In the genomic region with DNA sequence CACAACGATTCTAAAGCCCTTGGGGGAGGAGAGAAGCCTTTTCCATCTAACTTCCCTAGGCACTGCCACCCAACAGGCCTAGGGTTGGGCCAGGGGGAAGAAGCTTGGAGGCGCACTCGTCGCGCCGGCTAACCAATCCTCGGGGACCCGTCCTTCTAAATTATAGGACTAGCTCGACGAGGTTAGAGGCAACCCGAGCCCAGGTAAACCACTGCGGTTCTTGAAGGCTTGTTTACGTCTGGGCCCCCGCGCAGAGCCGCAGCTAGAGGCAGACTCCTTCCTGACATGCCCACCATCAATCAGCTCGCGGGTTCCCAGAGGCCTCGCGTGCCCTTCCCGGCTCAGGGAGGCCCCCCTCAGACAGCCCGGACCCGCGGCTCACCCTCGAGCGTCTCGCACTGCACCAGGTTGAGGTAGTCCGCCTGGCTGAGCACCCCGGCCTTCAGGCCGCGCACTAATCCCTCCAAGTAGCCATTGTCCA, we compare ENCODE assay signal across 9 mouse cellular contexts. TPM values are rescaled to one million over a fixed set of nuclear protein-coding genes. Genes with fewer than 3 reads are reported as not detected.
DNase-seq lines count a peak whose midpoint lies in the region; ATAC-seq and TF ChIP-seq lines count a peak whose summit lies in the region.
"Had no signal": no experiment of that assay in that cellular context is flagged by ENCODE, and none has a peak within 500 bp of the region (broad histone marks: within the 10 kb centered on the region; RNA-seq: fewer than 3 reads in every experiment).

No protein-coding gene starts in this region.

- peak overlapping the region; percentile 91 for H3K27ac ChIP-seq in heart, adult 2 months
- peak overlapping the region; percentile 85 for H3K27ac ChIP-seq in hindbrain, embryonic 12.5 days
- H3K27ac ChIP-seq in lung, postnatal 0 days (ENCODE audit: low read length) = peak overlapping the region; percentile 95
- H3K27ac ChIP-seq in stomach, postnatal 0 days (replicated peaks) = peak overlapping the region; percentile 91

- no peak for TF ChIP-seq EP300 in heart, adult 2 months (IDR thresholded peaks at IDR 0.05; ENCODE audit: insufficient read depth, low read depth, low read length)
- TF ChIP-seq EP300 in lung, postnatal 0 days (IDR thresholded peaks at IDR 0.05) = no peak
- TF ChIP-seq EP300 in stomach, postnatal 0 days (optimal IDR thresholded peaks at IDR 0.05) = no peak

- no peak for TF ChIP-seq CTCF in heart, adult 2 months (IDR thresholded peaks at IDR 0.05)
- TF ChIP-seq CTCF in lung, postnatal 0 days (IDR thresholded peaks at IDR 0.05) = peak; percentile 24; the same call in 1 of the 2 replicates
- TF ChIP-seq CTCF in stomach, postnatal 0 days (IDR thresholded peaks at IDR 0.05; ENCODE audit: low read depth) = peak; percentile 17; the same call in 1 of the 2 replicates

- H3K79me2 ChIP-seq in heart, adult 2 months (replicated peaks; ENCODE audit: control insufficient read depth, insufficient read depth, low read length) = peaks cover 2% of the 10 kb centered on the region; the same call in 1 of the 2 replicates

- H3K9ac ChIP-seq in heart, adult 2 months (ENCODE audit: low read depth, low read length) = peak overlapping the region; percentile 94
- H3K9ac ChIP-seq in hindbrain, embryonic 12.5 days = peak overlapping the region; percentile 84
- peak overlapping the region; percentile 87 for H3K9ac ChIP-seq in lung, postnatal 0 days (replicated peaks; ENCODE audit: low read depth)
- H3K9ac ChIP-seq in stomach, postnatal 0 days (ENCODE audit: low read length) = peak overlapping the region; percentile 91

- H3K4me3 ChIP-seq in heart, adult 2 months = peak overlapping the region; percentile 80
- H3K4me3 ChIP-seq in hindbrain, embryonic 12.5 days = peak overlapping the region; percentile 76
- H3K4me3 ChIP-seq in lung, postnatal 0 days (ENCODE audit: low read depth, low read length) = peak overlapping the region; percentile 88
- H3K4me3 ChIP-seq in stomach, postnatal 0 days (ENCODE audit: low read depth, low read length) = peak overlapping the region; percentile 90

- no peaks in the 10 kb centered on the region for H3K9me3 ChIP-seq in hindbrain, embryonic 12.5 days (replicated peaks)
- no peaks in the 10 kb centered on the region for H3K9me3 ChIP-seq in lung, postnatal 0 days (ENCODE audit: low read length)
- H3K9me3 ChIP-seq in stomach, postnatal 0 days (ENCODE audit: control insufficient read depth, low read length) = no peaks in the 10 kb centered on the region

- intact Hi-C loops in heart, adult 2 months (cut with DNase I) = loop anchor here (5.0 kb wide), 1 partner anchor 72 kb away; a partner anchor contains a TSS

- ATAC-seq in hindbrain, embryonic 12.5 days (ENCODE audit: low FRiP score) = peak; percentile 84
- peak; percentile 59 for ATAC-seq in lung, postnatal 0 days
- peak; percentile 69 for ATAC-seq in stomach, postnatal 0 days (ENCODE audit: low FRiP score, low TSS enrichment)

- under 1% methylated on average over 31 of the region's 31 CpGs for WGBS in heart, adult 2 months
- under 1% methylated on average over 31 of the region's 31 CpGs for WGBS in hindbrain, embryonic 12.5 days
- WGBS in lung, postnatal 0 days = under 1% methylated on average over 31 of the region's 31 CpGs
- WGBS in stomach, postnatal 0 days = under 1% methylated on average over 31 of the region's 31 CpGs

- TF ChIP-seq POLR2A in heart, adult 2 months (IDR thresholded peaks at IDR 0.05; ENCODE audit: insufficient read depth, low read depth, low read length) = no peak

- H3K27me3 ChIP-seq in heart, adult 2 months (ENCODE audit: control insufficient read depth, insufficient read depth, low read length) = no peaks in the 10 kb centered on the region
- H3K27me3 ChIP-seq in hindbrain, embryonic 12.5 days = no peaks in the 10 kb centered on the region; the same call in 1 of the 2 replicates
- no peaks in the 10 kb centered on the region for H3K27me3 ChIP-seq in lung, postnatal 0 days (replicated peaks; ENCODE audit: insufficient read depth, low read length)
- no peaks in the 10 kb centered on the region for H3K27me3 ChIP-seq in stomach, postnatal 0 days (ENCODE audit: control insufficient read depth, insufficient read depth, low read length)

- DNase-seq in heart, adult 2 months = no peak
- no peak for DNase-seq in heart, adult 8-10 months (ENCODE audit: low spot score)
- peak; percentile 15 for DNase-seq in urinary bladder, postnatal 36 days (ENCODE audit: low spot score in 2 of 2)
- DNase-seq in urinary bladder, postnatal 4 days (ENCODE audit: low spot score in 2 of 2) = no peak
- DNase-seq in lung, postnatal 0 days (ENCODE audit: low spot score) = peak; percentile 50
- DNase-seq in stomach, postnatal 0 days (ENCODE audit: low spot score) = no peak
- DNase-seq in urinary bladder, adult 2 months (ENCODE audit: low spot score) = no peak

- H3K36me3 ChIP-seq in heart, adult 2 months (ENCODE audit: control insufficient read depth, insufficient read depth, low read length) = peaks cover 3% of the 10 kb centered on the region
- H3K36me3 ChIP-seq in hindbrain, embryonic 12.5 days = no peaks in the 10 kb centered on the region
- H3K36me3 ChIP-seq in lung, postnatal 0 days (ENCODE audit: insufficient read depth, low read length) = no peaks in the 10 kb centered on the region; the same call in 1 of the 2 replicates
- no peaks in the 10 kb centered on the region for H3K36me3 ChIP-seq in stomach, postnatal 0 days (ENCODE audit: control insufficient read depth, insufficient read depth, low read length)

- H3K4me2 ChIP-seq in hindbrain, embryonic 12.5 days (replicated peaks) = peak overlapping the region; percentile 80
- peak overlapping the region; percentile 83 for H3K4me2 ChIP-seq in lung, postnatal 0 days (replicated peaks; ENCODE audit: low read depth, low read length)
- H3K4me2 ChIP-seq in stomach, postnatal 0 days (replicated peaks; ENCODE audit: low read depth) = peak overlapping the region; percentile 90

- H3K4me1 ChIP-seq in heart, adult 2 months (ENCODE audit: control insufficient read depth, insufficient read depth, low read length) = peaks cover 6% of the 10 kb centered on the region
- H3K4me1 ChIP-seq in hindbrain, embryonic 12.5 days = peaks cover 27% of the 10 kb centered on the region
- H3K4me1 ChIP-seq in lung, postnatal 0 days (ENCODE audit: insufficient read depth, low read depth, low read length) = peaks cover 16% of the 10 kb centered on the region; the same call in 1 of the 2 replicates
- peaks cover 5% of the 10 kb centered on the region; the same call in 1 of the 2 replicates for H3K4me1 ChIP-seq in stomach, postnatal 0 days (replicated peaks; ENCODE audit: control insufficient read depth, insufficient read depth)

RNA-seq across cellular contexts. Expression of a gene that starts 0.4 kb away (rescaled TPM):
- 10 to 100 TPM; 46.4 to 48.9 TPM for total RNA-seq in heart, adult 2 months (2021)
- polyA plus RNA-seq in heart, adult 2 months (2012; rRNA removed) = 61.7 and 69.0 TPM in 2 replicates
- 10 to 100 TPM; 41.6 to 53.8 (median 51.7) TPM for total RNA-seq in heart, adult 8-10 months (2022)
- polyA plus RNA-seq in hindbrain, embryonic 12.5 days (2016; fragmentation: Nextera tagmentation; extraction: Ambion mirVana) = 117 and 127 TPM in 2 replicates
- polyA plus RNA-seq in lung, postnatal 0 days (2015; fragmentation: Nextera tagmentation; extraction: Ambion mirVana) = 141 and 146 TPM in 2 replicates
- 96.2 and 101 TPM in 2 replicates for polyA plus RNA-seq in stomach, postnatal 0 days (2015; fragmentation: Nextera tagmentation; extraction: Ambion mirVana)
- 144 and 148 TPM in 2 replicates for polyA plus RNA-seq in urinary bladder, adult 2 months (2012; rRNA removed)

RNA-seq across cellular contexts. Expression of a gene that starts 39.6 kb away (rescaled TPM):
- total RNA-seq in heart, adult 2 months (2021) = 10 to 100 TPM; 42.5 to 51.6 TPM
- polyA plus RNA-seq in heart, adult 2 months (2012; rRNA removed) = 39.2 TPM in 2 replicates
- total RNA-seq in heart, adult 8-10 months (2022) = 10 to 100 TPM; 45.5 to 50.0 (median 47.4) TPM
- 21.7 and 22.6 TPM in 2 replicates for polyA plus RNA-seq in hindbrain, embryonic 12.5 days (2016; fragmentation: Nextera tagmentation; extraction: Ambion mirVana)
- 25.5 and 28.5 TPM in 2 replicates for polyA plus RNA-seq in lung, postnatal 0 days (2015; fragmentation: Nextera tagmentation; extraction: Ambion mirVana)
- 8.9 and 9.3 TPM in 2 replicates for polyA plus RNA-seq in stomach, postnatal 0 days (2015; fragmentation: Nextera tagmentation; extraction: Ambion mirVana)
- polyA plus RNA-seq in urinary bladder, adult 2 months (2012; rRNA removed) = 12.1 and 26.0 TPM in 2 replicates

RNA-seq across cellular contexts. Expression of a gene that starts 46.9 kb away (rescaled TPM):
- under 1 TPM in 1 of 2 experiments, not detected in 1; 0.23 TPM for total RNA-seq in heart, adult 2 months (2021)
- polyA plus RNA-seq in heart, adult 2 months (2012; rRNA removed) = 0.08 and 0.32 TPM in 2 replicates
- total RNA-seq in heart, adult 8-10 months (2022) = under 1 TPM in 1 of 4 experiments, not detected in 3; 0.22 TPM
- polyA plus RNA-seq in hindbrain, embryonic 12.5 days (2016; fragmentation: Nextera tagmentation; extraction: Ambion mirVana) = 24.2 and 24.7 TPM in 2 replicates
- polyA plus RNA-seq in lung, postnatal 0 days (2015; fragmentation: Nextera tagmentation; extraction: Ambion mirVana) = 1.8 and 2.9 TPM in 2 replicates
- polyA plus RNA-seq in stomach, postnatal 0 days (2015; fragmentation: Nextera tagmentation; extraction: Ambion mirVana) = 2.5 and 2.8 TPM in 2 replicates
- 0.49 and 0.52 TPM in 2 replicates for polyA plus RNA-seq in urinary bladder, adult 2 months (2012; rRNA removed)
- total RNA-seq: layer of hippocampus, postnatal 36 days had no signal

Comparison
In these comparisons a context has a peak if more than half of its experiments do, and no peak if none do; other contexts are left out.
1. DNase-seq: peak in urinary bladder, postnatal 36 days (2 of 2) and lung, postnatal 0 days (single experiment); none in heart, adult 2 months (0 of 2), heart, adult 8-10 months (single experiment), urinary bladder, postnatal 4 days (0 of 2), stomach, postnatal 0 days (single experiment) and urinary bladder, adult 2 months (single experiment).
2. Peak in every context shown above with its lines, with median percentiles within 50 percentile points of each other: H3K27ac ChIP-seq, H3K4me3 ChIP-seq, H3K9ac ChIP-seq, ATAC-seq and H3K4me2 ChIP-seq.